Mouse (Mus musculus): ENCODE results near the gene Mprip.

Mprip gene

GRCm38 (mm10) chr11:59813276-59813675 is 152.2 kb downstream of the Mprip start:
- TF ChIP-seq GATA4 (IDR thresholded peaks at IDR 0.05; ENCODE audit: insufficient replicate concordance, low read length), result no peak

GRCm38 (mm10) chr11:59814311-59814710 is 153.2 kb downstream of the Mprip start:
- no peak for TF ChIP-seq GATA4 (IDR thresholded peaks at IDR 0.05; ENCODE audit: insufficient replicate concordance, low read length)

GRCm38 (mm10) chr11:59814936-59815335 is 153.8 kb downstream of the Mprip start:
- no peak for TF ChIP-seq GATA4 (IDR thresholded peaks at IDR 0.05; ENCODE audit: insufficient replicate concordance, low read length)

GRCm38 (mm10) chr11:59815482-59816065 is 154.5 kb downstream of the Mprip start:
- TF ChIP-seq GATA4 (IDR thresholded peaks at IDR 0.05; ENCODE audit: insufficient replicate concordance, low read length), result no peak

- no peak for TF ChIP-seq GATA4 (IDR thresholded peaks at IDR 0.05; ENCODE audit: insufficient replicate concordance, low read length)
These were observed 156.8 kb downstream of the Mprip start for GRCm38 (mm10) chr11:59817916-59818315.

GRCm38 (mm10) chr11:59821625-59822024 is 160.5 kb downstream of the Mprip start:
- TF ChIP-seq GATA4 (IDR thresholded peaks at IDR 0.05; ENCODE audit: insufficient replicate concordance, low read length), result no peak

Data from liver, adult (tissue).